Mouse (Mus musculus): ENCODE measurements around the gene Serpinb1b. TPM values are rescaled to one million over a fixed set of nuclear protein-coding genes. Genes with fewer than 3 reads are reported as not detected.

Serpinb1b gene
- not detected for polyA plus RNA-seq (2014; fragmentation: Illumina TruSeq; extraction: RNeasy Lipid Tissue Mini Kit (QIAGEN cat#74804); ENCODE audit: low read depth, low replicate concordance)

DNA sequence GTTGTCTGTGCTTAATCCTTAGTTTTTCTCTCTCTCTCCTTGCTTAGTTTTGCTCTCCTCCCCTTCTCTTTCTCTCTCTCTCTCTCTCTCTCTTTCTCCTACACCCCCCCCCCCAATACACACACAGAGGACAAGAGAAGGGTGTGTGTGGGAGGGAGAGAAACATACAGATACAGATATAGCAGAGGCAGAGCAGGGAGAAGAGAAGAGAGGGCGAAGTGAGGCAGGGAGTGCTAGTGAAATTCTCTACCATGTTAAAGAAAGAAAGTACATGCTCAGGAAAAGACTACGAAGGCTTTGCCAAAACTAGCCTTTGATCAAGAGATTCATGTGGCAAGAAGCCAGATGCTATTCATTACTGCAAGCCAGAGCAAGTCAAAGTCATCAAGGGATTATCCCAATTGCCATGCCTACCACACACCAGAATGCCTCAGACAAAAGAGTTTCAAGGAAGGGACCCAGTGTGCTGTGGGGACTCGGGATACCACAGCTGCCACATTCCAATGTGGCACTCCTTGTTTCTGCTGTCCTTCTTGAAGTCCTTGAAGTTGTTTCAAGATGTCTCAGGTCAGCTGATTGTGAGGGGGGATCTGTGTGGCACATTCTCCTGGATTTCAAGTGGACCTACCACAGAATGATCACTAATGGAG lies at the start of gene Serpinb1b:
Gene Serpinb1b (plus strand): TSS at position 520 of the 650 bp plus-strand sequence.

Other genes starting within 250 kb of the Serpinb1b start
- 48.7 TPM for gene Serpinb1a, start 227.4 kb upstream of the Serpinb1b start, polyA plus RNA-seq (2014; fragmentation: Illumina TruSeq; extraction: RNeasy Lipid Tissue Mini Kit (QIAGEN cat#74804); ENCODE audit: low read depth, low replicate concordance)
- 0.48 TPM for gene Serpinb1c, start 180.4 kb upstream of the Serpinb1b start, polyA plus RNA-seq (2014; fragmentation: Illumina TruSeq; extraction: RNeasy Lipid Tissue Mini Kit (QIAGEN cat#74804); ENCODE audit: low read depth, low replicate concordance)
- 6.1 TPM for gene Serpinb6b, start 113.4 kb upstream of the Serpinb1b start, polyA plus RNA-seq (2014; fragmentation: Illumina TruSeq; extraction: RNeasy Lipid Tissue Mini Kit (QIAGEN cat#74804); ENCODE audit: low read depth, low replicate concordance)
- 22.4 TPM for gene Serpinb9, start 75.3 kb upstream of the Serpinb1b start, polyA plus RNA-seq (2014; fragmentation: Illumina TruSeq; extraction: RNeasy Lipid Tissue Mini Kit (QIAGEN cat#74804); ENCODE audit: low read depth, low replicate concordance)
- not detected for gene Serpinb9b, start 51.2 kb upstream of the Serpinb1b start, polyA plus RNA-seq (2014; fragmentation: Illumina TruSeq; extraction: RNeasy Lipid Tissue Mini Kit (QIAGEN cat#74804); ENCODE audit: low read depth, low replicate concordance)
- not detected for gene Serpinb9c, start 81.2 kb downstream of the Serpinb1b start, polyA plus RNA-seq (2014; fragmentation: Illumina TruSeq; extraction: RNeasy Lipid Tissue Mini Kit (QIAGEN cat#74804); ENCODE audit: low read depth, low replicate concordance)
- not detected for gene Serpinb9d, start 114.4 kb downstream of the Serpinb1b start, polyA plus RNA-seq (2014; fragmentation: Illumina TruSeq; extraction: RNeasy Lipid Tissue Mini Kit (QIAGEN cat#74804); ENCODE audit: low read depth, low replicate concordance)
- gene Serpinb9e, start 171.0 kb downstream of the Serpinb1b start, polyA plus RNA-seq (2014; fragmentation: Illumina TruSeq; extraction: RNeasy Lipid Tissue Mini Kit (QIAGEN cat#74804); ENCODE audit: low read depth, low replicate concordance) = not detected
- not detected for gene Serpinb9f, start 245.5 kb downstream of the Serpinb1b start, polyA plus RNA-seq (2014; fragmentation: Illumina TruSeq; extraction: RNeasy Lipid Tissue Mini Kit (QIAGEN cat#74804); ENCODE audit: low read depth, low replicate concordance)

All from liver, adult 10 weeks (tissue).